Mouse (Mus musculus): ENCODE measurements around the gene Iqcf6.
"Not testable (repeated sequence)": the region's sequence is repeated elsewhere in the genome, so short reads cannot be mapped to it uniquely, and the experiment has no call there.

The Iqcf6 gene

DNA sequence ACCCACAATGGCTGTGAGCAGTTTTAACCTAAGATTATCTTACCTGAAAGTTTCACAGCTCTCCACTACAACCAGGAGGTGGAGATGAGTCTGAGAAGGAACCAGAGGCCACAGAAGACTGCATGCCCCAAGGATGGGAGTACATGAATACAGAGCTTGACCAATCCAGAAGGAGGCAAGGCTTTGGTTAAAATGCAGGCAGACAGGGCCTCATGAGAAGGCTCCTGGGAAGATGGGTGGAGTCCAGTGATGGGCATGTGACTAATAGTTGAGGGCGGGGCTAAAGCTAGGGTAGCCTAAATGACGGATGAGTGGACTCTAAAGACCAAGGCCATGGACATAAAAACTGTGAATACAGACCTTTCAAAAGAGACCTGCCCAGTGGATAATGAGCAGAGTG is at the start of gene Iqcf6:
Gene Iqcf6, plus strand, starts transcription at position 301 of the 400 bp plus-strand sequence.
- no peak for DNase-seq

DNA sequence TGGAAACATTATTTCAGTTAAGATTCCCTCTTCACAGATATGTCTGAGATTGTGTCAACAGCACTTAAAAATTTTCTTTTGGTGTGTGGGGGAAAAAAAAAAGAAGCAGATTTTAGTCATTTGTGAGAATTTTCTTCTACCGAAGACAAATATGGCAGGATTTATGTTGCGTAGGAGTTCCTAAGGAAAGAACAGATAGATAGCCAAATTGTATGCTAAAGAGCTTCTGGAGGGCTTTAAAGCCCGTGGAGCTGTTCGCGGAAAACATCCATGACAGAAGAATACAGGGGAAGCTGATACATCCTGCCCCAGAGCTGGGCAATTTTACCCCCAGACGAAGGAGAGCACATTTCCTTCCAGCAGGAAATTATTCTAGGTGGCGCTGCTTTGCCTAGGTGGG is 46.4 kb upstream of the Iqcf6 start:
- no peak for DNase-seq

DNA sequence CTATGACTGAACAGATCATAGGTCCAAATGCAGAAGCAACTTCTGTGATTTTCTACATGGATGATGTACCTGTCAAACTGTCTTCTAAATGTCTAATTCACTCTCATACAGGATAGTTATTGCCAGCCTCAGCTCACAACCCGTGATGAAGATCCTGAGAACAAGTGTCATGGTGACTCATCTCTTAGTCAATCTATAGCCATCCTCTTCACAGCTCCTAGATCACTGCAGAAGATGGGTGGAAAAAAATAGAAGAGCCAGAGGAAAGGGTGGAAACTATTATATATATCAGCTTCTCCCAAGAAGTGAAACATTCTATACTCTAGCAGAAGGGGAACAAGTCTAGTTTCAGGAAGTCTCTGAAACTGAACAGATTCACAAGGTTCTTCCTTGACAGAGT is 43.8 kb upstream of the Iqcf6 start:
- no peak for DNase-seq

DNA sequence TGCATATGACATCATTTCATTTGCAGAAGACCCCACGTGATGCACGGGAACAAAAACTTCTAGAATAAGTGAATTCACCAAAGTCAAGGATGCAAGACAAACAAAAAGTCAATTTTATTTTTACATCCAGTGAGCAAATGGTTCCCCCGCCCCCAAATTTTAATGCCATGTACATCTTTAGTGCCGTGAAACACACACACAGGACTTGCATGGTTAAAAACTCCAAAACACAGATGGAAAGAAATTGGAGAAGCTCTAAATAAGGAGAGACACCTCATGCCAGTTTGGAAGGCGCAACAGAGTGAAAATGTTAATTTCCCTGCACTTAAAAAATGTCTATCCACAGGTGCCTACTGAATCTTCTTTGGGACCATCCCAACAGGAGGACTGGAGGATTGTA is 34.2 kb upstream of the Iqcf6 start:
- DNase-seq, result no peak

DNA sequence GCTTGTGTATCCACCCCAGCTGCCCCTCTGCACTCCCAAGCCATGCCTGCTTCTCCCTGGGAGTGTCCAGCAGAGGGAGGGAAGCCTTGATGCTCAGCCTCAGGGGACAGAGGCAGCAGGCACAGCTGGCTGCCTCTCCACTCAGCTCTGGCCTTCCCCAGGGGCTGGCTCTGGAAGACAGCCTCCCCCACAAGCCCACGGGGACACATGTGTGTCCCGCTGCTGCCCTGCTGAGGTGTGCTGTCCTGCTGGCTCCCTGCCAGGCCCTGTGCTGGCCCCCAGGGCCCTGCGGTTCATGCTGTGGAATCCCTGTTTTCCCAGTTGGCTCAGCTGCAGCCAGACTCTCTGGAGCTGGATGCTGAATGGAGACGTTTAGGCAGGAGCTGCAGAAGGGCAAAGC is 31.0 kb upstream of the Iqcf6 start:
- DNase-seq, result not testable (repeated sequence)

DNA sequence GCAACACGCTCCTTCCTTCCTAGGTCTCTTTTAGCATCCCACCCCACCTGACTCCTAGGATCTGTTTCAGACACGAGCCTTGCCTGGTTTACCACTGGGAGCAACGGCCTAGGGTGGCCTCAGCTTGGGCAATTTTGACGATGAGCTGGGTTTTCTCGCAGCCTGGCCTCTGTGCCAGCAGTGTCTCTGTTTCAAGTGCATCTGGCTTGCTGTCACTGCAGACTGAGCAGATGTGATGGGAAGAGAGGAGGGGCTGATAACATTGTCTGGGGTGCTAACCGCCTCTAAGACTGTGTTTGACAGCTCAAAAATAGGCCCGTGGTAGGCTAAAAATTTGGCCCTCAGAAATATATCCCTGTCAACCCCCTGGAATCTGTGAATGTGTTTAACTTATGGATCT is 30.5 kb upstream of the Iqcf6 start:
- DNase-seq, result no peak

DNA sequence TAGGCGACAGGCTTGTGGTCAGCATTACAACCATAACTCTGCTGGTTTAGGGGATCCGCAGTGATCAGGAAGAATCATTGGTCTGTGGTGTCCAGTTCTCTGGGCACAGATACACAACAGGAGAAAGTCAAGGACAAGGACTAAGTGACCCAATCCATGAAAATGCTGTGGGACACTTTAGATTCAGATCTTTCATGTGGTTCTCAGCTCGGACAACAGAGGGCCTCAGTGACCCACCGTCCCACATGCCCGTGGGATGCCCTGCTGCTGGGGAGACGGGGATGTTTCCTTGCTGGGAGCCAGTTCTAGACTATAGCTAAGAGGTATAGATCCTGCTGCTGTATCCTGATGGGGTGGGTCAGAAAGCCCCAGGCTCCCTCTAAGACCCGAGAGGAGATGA is 27.9 kb upstream of the Iqcf6 start:
- DNase-seq, result no peak

DNA sequence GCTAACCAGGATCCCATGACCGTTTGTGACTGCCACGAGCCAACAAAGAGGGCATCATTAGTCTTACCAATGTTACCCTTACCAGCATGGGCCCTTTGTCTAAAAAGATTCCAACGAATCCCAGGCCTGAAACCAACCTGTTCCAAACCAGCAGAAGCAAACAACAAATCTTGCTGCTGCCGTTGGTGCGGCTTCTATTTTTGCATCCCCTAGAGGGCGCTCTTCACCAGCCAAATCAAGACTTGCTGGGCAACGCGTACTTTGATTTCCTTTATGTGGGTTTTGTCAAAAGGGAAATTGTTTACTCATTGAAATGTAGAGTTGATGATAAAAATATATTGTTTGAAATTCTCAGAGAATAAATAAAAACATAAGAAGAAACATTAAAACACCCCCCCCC is 25.8 kb upstream of the Iqcf6 start:
- peak; percentile 27 for DNase-seq

DNA sequence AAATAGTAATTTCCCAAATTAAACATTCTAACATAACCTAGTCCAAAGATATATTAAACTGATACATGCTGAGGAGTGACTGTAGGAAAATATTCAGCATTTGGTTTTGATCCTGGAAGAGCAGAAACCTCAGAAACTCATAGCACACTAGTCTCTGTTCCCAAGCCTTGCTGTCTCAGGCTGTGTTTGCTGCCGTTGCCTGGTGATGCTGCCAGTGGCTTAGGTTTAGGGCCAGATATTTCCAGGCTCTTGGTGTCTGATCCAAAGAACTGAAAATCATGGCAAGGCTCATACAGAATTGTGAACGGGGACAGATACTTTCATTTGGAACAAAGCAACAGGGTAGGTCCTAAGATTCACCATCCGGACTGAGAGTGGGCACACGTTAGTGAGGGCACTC is 15.7 kb upstream of the Iqcf6 start:
- no peak for DNase-seq

DNA sequence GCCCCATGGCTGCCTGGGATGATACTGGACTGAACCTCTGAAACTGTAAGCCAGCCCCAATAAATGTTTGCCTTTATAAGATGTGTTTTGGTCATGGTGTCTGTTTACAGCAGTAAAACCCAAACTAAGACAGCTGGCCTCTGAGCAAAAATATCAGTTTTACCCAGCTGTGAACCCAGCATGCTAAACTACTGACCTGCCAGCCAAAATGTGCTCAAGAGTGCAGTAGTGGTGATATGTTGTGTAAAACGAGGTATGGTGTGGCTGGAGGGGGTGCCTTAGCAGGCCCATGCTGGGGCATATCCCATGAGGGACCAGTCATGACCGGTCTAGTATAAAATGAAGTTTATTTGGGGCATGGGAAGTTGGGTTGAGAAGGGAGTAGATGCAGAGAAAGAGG is 12.4 kb upstream of the Iqcf6 start:
- no peak for DNase-seq

DNA sequence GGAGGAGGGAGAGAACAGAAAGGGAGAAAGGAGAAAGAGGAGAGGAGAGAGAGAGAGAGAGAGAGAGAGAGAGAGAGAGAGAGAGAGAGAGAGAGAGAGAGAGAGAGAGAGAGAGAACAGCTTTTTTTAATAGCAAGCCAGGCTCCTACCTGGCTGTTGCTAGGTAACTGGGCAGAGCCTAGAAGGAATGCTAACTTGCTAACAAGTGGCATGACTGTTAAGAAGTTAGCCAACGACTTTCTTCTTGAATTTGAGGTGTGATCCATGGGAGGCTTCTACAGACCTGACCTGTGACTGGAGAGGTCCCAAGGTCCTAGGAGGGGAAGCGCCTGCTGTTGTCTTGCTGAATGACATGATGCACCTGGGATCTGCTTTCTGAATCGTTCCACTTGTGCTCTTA is 11.8 kb upstream of the Iqcf6 start:
- no peak for DNase-seq

DNA sequence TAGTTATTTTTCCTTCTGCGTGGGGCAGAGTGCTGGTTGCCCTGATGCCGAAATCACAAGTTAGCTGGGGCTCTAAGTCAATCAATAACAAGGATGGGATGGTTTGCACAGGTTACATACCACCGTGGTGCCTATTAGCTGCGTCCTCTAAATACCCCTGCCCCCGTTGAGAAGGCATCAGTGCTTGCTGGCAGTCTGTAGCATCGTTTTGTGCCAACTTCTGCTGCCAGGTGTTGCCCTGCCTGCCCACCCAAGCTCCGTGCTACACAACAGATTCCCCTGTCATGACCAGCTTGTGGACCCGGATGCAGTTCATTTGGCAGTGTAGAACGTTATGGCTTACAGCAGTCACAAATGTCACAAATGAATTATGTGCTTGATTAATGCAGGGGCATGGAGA is 10.1 kb upstream of the Iqcf6 start:
- no peak for DNase-seq

DNA sequence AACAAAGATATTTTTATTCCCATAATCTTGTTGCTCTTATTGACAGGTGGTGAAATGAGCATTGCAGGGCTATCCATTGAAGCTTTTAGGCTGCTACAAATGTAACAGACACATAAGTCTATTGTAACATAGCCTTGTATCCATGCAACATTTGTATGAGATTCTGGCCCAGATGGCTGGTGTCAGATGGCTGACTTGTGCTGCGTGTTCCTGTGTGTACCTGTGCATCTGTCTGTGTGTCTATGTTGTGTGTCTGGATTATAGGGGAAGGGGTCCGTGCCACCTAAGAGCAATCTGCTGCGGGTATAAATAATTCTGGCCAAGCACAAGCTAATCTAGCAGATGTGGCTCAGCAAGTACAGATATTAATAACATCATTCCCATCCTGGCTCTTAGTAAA is 8.9 kb upstream of the Iqcf6 start:
- no peak for DNase-seq

DNA sequence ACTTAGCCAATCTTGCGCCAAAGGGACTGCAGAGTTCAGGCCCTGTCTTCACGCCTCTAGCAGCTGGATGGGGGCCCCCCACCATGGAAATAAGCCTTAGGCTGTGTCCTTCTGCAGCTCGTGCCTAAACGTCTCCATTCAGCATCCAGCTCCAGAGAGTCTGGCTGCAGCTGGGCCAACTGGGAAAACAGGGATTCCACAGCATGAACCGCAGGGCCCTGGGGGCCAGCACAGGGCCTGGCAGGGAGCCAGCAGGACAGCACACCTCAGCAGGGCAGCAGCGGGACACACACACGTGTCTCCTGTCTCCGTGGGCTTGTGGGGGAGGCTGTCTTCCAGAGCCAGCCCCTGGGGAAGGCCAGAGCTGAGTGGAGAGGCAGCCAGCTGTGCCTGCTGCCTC is 1.4 kb downstream of the Iqcf6 start:
- DNase-seq, result not testable (repeated sequence)

DNA sequence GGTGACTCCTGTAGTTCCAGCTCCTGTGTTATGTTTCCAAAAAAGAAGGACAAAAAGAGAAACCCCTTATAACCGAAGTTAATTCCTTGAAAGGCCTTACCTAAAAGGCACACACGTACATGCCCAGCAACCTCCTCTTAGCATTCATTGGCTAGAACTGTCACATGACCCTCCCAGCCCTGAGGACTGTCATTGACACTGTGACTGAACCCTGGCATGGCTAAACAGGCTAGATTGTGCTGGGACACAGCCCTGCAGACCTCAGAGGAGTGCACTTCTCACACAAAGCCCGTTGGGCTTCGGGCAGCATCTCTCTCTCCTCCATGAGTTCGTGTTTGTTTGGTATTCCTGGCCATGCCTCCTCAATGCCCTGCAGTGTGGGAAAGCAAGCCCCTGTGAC is 5.8 kb downstream of the Iqcf6 start:
- DNase-seq, result no peak

DNA sequence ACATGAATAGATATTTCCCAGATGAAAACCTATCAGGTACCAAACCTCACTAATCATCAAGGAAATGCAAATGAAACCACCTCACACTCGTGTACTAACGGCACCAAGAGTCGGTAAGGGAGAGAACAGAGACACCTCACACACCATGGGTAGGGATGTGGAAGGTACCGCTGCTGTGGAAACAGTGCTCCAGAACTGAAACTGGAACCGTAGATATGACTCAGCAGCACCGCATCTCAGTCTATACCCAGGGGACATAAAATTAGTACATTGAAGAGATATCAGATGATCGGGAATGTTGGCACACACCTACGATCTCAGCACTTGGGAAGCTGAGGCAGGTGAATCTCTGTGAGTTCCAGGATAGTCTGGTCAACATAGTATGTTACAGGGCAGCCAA is 11.8 kb downstream of the Iqcf6 start:
- DNase-seq, result no peak

DNA sequence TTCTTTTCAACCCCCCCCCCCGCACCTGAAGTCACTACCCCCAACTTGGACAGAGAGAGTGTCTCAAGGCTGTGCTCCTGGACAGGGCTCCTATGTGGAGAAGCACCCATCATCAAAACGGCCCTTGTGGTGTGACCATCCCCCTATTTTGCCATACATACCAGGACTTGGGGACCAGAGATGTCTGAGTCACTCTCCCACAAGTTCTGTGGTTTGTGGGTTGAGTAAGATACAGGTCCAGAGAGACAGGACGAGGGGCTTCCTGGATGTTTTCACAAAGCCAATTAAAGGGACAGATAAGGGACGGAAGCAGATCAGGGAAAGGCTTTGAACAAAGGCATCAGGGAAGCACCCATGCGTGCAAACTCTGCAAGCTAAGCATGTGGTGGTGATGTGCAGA is 15.0 kb downstream of the Iqcf6 start:
- DNase-seq, result no peak

DNA sequence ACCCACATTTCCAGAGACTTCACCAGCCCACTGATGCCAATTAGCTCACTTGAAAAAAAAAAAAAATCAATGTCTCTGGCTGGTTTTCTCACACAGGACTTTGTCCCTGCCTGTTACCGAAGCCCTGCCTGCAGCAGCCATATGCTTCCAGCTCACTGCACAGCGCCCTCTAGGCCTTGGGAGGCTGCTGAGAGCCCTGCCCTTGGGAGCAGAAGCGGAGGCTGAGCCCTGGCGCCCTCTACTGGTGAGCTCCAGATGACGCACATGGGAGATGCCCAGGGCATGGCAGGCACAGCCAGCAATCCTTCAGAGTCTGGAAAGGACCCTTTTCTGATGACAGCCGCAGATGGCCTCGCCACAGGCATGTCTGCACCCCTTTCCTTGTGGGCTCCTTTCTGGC is 16.7 kb downstream of the Iqcf6 start:
- peak; percentile 61 for DNase-seq

DNA sequence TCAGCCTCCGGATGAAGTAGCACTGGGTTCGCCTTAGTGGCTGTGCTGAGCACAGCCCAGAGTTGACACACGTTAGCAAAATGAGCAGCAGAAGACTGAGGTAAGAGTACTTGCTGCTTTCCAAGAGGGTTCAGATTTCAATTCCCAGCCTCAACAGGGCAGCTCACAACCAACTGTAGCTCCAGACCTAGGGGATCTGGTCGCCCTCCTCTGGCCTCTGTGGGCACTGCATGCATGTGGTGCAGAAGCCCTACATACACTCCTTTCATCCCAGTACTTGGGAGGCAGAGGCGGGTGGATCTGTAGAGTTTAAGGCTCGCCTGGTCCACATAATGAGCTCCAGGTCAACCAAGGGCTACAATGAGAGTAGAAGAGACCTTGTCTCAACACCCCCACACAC is 17.4 kb downstream of the Iqcf6 start:
- no peak for DNase-seq

DNA sequence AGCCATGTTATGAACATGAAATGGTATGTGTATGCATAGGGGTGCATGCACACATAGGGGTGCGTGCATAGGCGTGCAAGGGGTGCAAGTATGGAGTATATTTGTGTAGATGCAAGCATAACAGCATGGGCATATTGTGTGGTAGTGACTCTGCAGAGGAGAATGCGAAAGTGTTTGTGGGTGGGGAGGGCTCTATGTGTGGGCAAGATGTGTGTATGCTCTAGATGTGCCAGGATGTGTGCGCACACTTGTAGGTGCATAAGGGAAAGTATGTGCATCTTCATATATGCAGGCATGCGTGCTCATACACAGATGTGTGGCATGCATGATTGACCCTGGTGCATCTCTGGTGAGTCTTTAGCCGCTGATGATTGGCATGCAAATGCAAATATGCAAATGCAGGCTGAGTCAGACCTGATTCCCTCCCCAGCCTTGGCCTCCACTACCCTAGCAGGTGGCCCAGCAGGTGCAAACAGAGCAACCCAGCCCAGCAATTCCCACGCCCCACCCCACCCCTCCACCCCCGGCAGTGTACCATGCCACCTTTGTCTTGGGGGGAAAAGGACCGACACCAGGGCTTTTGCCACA is 19.4 kb downstream of the Iqcf6 start:
- no peak for DNase-seq

DNA sequence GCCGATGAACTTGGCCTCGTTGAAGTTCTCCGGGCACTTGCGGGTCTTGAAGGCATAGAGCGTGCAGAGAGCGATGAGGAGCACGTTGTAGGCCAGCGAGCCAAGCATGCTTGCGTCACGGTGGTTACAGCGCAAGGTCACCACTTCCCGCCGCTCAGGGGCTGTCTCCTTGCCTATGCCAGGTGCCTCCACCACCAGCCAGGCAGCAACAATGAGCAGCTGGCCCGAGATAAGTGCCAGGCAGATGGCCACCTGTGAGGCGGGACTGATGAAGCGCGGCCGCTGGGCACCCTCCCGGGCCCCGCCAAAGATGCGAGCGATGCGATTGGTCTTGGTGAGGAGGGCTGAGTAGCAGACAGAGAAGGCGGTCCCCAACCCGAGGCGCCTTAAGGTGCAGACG is 20.8 kb downstream of the Iqcf6 start:
- DNase-seq, result no peak

DNA sequence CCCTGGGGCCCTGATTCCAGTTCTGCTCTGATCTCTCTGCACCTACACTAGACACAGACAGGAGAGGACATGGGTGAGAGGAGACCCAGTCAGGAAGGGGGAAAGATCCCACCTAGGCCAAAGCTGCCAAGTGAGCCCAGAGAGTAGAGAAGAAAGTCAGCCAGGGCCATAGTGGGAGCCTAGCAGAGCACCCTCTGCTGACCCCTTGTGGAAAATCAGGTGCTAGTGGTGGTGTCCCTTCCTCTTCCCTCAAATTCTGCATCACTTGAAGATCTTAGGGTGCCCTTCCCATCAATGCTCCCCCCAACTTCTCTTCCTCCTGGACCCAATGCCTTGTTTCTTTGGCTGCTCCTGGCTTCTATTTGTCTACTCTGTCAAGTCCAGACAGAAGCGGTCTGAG is 26.3 kb downstream of the Iqcf6 start:
- DNase-seq, result no peak

DNA sequence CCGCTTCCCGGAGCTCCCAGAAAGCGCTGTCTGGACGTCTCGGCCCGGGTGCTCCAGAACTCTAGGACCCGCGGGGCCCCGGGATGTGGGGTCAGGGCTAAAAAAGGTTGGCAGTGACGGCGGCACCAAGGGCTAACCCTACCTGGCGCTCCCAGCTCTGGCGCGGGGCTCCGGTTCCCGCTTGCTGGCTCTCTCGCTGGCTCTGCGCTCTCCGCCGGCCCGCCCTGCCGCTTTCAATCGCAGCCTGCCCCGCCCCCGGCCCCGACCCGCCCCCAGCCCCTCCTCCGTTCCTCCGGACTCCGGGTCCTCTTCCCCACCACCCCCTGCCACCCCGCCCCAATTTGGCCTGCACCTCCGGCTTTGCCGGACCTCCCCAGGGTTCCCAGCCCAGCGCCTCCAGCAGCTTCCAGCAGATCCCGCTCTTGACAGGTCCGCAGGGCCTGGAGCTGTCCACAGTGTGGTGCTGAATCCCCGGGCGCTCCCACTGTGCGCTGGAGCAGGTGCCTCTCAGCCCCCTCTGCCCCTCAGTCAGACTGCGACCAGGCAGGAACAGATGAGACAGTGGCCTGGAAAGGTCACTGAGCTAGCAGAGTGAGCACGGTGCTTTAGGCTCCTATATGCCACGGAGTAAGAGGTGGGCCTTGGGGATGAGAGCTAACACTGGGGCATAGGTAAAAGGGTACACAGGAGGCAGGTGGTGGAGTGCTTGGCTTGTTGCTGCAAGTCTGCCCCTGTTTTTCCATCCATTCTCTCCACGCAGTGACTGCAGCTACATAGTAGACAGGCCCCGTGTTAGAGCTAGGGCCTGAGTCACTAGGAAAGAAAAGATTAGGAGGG is 29.7 kb downstream of the Iqcf6 start, which contains the start of gene Grm2:
Gene Grm2, minus strand, starts transcription at position 199 of the 837 bp plus-strand sequence.
- peak; percentile 75 for DNase-seq

DNA sequence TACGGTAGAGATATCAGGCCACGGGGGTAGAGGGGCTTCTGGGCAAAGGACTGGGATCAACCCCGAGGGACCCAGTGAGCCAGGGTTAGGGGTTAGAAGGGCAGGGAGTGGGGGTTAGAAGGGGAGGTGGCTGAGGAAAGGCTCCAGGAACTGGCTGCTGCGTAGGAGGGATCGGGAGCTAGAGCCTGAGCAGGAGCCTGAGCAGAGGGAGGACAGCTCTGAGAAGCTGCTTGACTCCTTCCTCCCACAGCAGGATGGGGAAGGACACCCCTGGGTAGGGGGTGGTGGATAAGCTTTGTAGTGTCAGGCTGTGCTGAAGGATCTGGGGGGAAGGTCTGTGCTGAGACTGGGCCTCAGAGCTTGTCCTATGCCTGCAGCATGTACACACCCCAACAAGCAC is 30.4 kb downstream of the Iqcf6 start:
- DNase-seq, result no peak

DNA sequence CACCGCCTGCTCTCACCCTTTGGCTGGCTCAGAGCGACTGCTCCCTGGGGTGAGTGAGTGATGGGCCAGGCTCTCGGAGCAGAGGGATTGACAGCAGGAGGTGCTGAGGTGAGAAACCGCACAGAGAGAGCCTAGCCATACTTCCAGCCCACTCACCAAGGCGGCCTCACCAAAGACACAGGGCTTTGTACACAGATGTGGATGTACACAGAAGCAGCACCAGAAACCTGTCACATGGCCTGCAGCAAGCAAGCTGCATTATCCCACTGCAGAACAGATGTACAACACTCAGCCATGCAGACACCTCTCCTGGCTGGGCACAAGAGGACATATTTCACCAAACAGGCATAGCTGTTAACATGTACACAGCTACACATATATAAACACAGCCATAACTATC is 31.2 kb downstream of the Iqcf6 start:
- no peak for DNase-seq

Data from kidney, postnatal 14 days (tissue).